8 mouse cellular contexts compared by ENCODE assay signal in genomic region chr9:4795075-4795474, GRCm38 (mm10). TPM values are rescaled to one million over a fixed set of nuclear protein-coding genes. Genes with fewer than 3 reads are reported as not detected.
DNase-seq lines count a peak whose midpoint lies in the region; ATAC-seq and TF ChIP-seq lines count a peak whose summit lies in the region.

No protein-coding gene starts in this region.

- no peak overlapping the region for H3K27ac ChIP-seq in lung, embryonic 14.5 days (ENCODE audit: low read depth)
- peak overlapping the region; percentile 97 for H3K27ac ChIP-seq in hindbrain, embryonic 13.5 days
- H3K27ac ChIP-seq in neural tube, embryonic 11.5 days (ENCODE audit: low read depth, low read length): no peak overlapping the region

- H3K27me3 ChIP-seq in lung, embryonic 14.5 days (ENCODE audit: insufficient read depth, low read length): 0 out of 2 replicates have a peak, but pooled peaks cover 6% of the 10 kb centered on the region
- no peaks in the 10 kb centered on the region for H3K27me3 ChIP-seq in hindbrain, embryonic 13.5 days
- H3K27me3 ChIP-seq in neural tube, embryonic 11.5 days (ENCODE audit: control insufficient read depth, insufficient read depth, low read length): no peaks in the 10 kb centered on the region

- H3K9ac ChIP-seq in lung, embryonic 14.5 days: no peak overlapping the region
- peak overlapping the region; percentile 86 for H3K9ac ChIP-seq in hindbrain, embryonic 13.5 days
- peak overlapping the region; percentile 41; the same call in 1 of the 2 replicates for H3K9ac ChIP-seq in neural tube, embryonic 11.5 days (ENCODE audit: low read length)

- H3K4me2 ChIP-seq in lung, embryonic 14.5 days: peak overlapping the region; percentile 82
- H3K4me2 ChIP-seq in hindbrain, embryonic 13.5 days: peak overlapping the region; percentile 65
- H3K4me2 ChIP-seq in neural tube, embryonic 11.5 days (ENCODE audit: low read depth): peak overlapping the region; percentile 59

- DNase-seq in cerebellum, adult 11 months: peak; percentile 37
- peak; percentile 2 for DNase-seq in lung, embryonic 14.5 days
- DNase-seq in lung, adult 18-20 months: no peak
- DNase-seq in neural tube, embryonic 11.5 days (ENCODE audit: low spot score): peak; percentile 22
- no peak for DNase-seq in ovary, postnatal 36 days (ENCODE audit: low spot score)

- WGBS in lung, embryonic 14.5 days: 3% methylated on average over 6 of the region's 6 CpGs
- 5% methylated on average over 6 of the region's 6 CpGs for WGBS in hindbrain, embryonic 13.5 days
- 2% methylated on average over 6 of the region's 6 CpGs for WGBS in neural tube, embryonic 11.5 days

- H3K4me3 ChIP-seq in lung, embryonic 14.5 days (ENCODE audit: low read depth, low read length): peak overlapping the region; percentile 46
- peak overlapping the region; percentile 67 for H3K4me3 ChIP-seq in hindbrain, embryonic 13.5 days
- peak overlapping the region; percentile 62 for H3K4me3 ChIP-seq in neural tube, embryonic 11.5 days (ENCODE audit: low read depth, low read length)

- no peak for TF ChIP-seq CTCF in lung, embryonic 14.5 days (IDR thresholded peaks at IDR 0.05; ENCODE audit: low read depth)

- H3K4me1 ChIP-seq in lung, embryonic 14.5 days (ENCODE audit: insufficient read depth): no peaks in the 10 kb centered on the region
- H3K4me1 ChIP-seq in hindbrain, embryonic 13.5 days (replicated peaks): no peaks in the 10 kb centered on the region
- H3K4me1 ChIP-seq in neural tube, embryonic 11.5 days (ENCODE audit: control insufficient read depth, insufficient read depth, low read length): no peaks in the 10 kb centered on the region

- no peaks in the 10 kb centered on the region for H3K36me3 ChIP-seq in lung, embryonic 14.5 days (ENCODE audit: insufficient read depth)
- no peaks in the 10 kb centered on the region for H3K36me3 ChIP-seq in hindbrain, embryonic 13.5 days
- no peaks in the 10 kb centered on the region for H3K36me3 ChIP-seq in neural tube, embryonic 11.5 days (ENCODE audit: control insufficient read depth, insufficient read depth, low read length)

- no peaks in the 10 kb centered on the region for H3K9me3 ChIP-seq in lung, embryonic 14.5 days (ENCODE audit: low read depth, low read length)
- H3K9me3 ChIP-seq in hindbrain, embryonic 13.5 days: no peaks in the 10 kb centered on the region
- H3K9me3 ChIP-seq in neural tube, embryonic 11.5 days (ENCODE audit: control insufficient read depth, low read length): no peaks in the 10 kb centered on the region

- ATAC-seq in cerebellum, adult (ENCODE audit: insufficient number of reproducible peaks, low FRiP score, low TSS enrichment): no peak
- ATAC-seq in lung, embryonic 14.5 days (ENCODE audit: insufficient read depth): no peak
- no peak; the same call in 1 of the 2 replicates for ATAC-seq in hindbrain, embryonic 13.5 days (ENCODE audit: low FRiP score)
- no peak for ATAC-seq in neural tube, embryonic 11.5 days (ENCODE audit: insufficient read depth, low FRiP score, low TSS enrichment)
- no peak for ATAC-seq in CD4-positive, CD25-positive, alpha-beta regulatory T cell, adult 4 months

RNA-seq across cellular contexts. Expression of gene Gria4, which starts 1.0 kb away (rescaled TPM):
- 0.64 and 0.89 TPM in 2 replicates for polyA plus RNA-seq in lung, embryonic 14.5 days (2014; fragmentation: Nextera tagmentation; extraction: Ambion mirVana)
- 29.1 and 33.0 TPM in 2 replicates for polyA plus RNA-seq in hindbrain, embryonic 13.5 days (2015; fragmentation: Nextera tagmentation; extraction: Ambion mirVana)
- polyA plus RNA-seq in neural tube, embryonic 11.5 days (2014; fragmentation: Nextera tagmentation; extraction: Ambion mirVana): 5.6 and 7.8 TPM in 2 replicates
- polyA plus RNA-seq in CD4-positive, CD25-positive, alpha-beta regulatory T cell, adult 4 months (2017; shearing (Covaris generic)): not detected

Comparison
In these comparisons a context has a peak if more than half of its experiments do, and no peak if none do; other contexts are left out.
1. DNase-seq: peak in cerebellum, adult 11 months (single experiment), lung, embryonic 14.5 days (single experiment) and neural tube, embryonic 11.5 days (single experiment); none in lung, adult 18-20 months (0 of 2) and ovary, postnatal 36 days (single experiment).
2. Peak in every context shown above with its lines, with median percentiles within 50 percentile points of each other: H3K4me2 ChIP-seq and H3K4me3 ChIP-seq.